Mouse (Mus musculus) bone marrow, adult 2 months (tissue): ENCODE results near the gene Mon2.

ENCODE experiments used
- CTCF ChIP-seq: fragments of 200-500 bp; IDR thresholded peaks from 2 replicates; pipeline ENCODE4 v1.5.1; 2011; ENCODE audit warnings: low read length, control low read depth; ENCODE audit not compliant: control insufficient read depth, insufficient read depth
- POLR2A ChIP-seq: fragments of 200-500 bp; IDR thresholded peaks from 2 replicates; pipeline ENCODE4 v1.6.1; 2011; ENCODE audit warnings: low read depth, mild to moderate bottlenecking, control low read depth, low read length, borderline replicate concordance; ENCODE audit not compliant: control insufficient read depth

DNA sequence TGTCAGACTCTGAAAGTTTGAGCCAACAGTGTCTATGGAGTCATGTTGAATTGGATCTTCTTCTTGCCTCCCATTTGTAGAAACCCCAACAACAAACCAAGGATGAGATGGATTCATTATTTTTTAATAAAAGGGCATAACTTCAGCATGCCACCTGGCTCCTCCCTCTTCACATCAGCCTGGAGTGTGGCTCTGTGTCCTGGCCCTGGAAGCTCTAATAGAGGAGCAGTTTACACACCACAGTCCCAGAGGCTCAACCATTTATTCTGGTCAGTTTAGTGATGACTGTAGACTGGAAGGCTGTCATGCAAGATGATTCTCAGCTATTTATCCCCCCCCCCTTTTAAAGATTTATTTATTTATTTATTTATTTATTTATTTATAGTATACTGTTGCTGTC is 103.1 kb downstream of the Mon2 start:
- TF ChIP-seq CTCF = no peak
- TF ChIP-seq POLR2A = no peak
